Mouse (Mus musculus): Measurements from ENCODE around the gene Ppil2. TPM values are rescaled to one million over a fixed set of nuclear protein-coding genes. Genes with fewer than 3 reads are reported as not detected.

Ppil2 gene
- total RNA-seq, 4 experiments from 2014 or later: 99.4 to 120 (median 106) TPM

- DNase-seq: no peak
Measured at GRCm38 (mm10) chr16:17096938-17097337, 14.1 kb downstream of the Ppil2 start.

- no peak for DNase-seq
Measured at GRCm38 (mm10) chr16:17088346-17088745, 22.7 kb downstream of the Ppil2 start.

- no peak for DNase-seq
Measured at GRCm38 (mm10) chr16:17086669-17087193, 24.3 kb downstream of the Ppil2 start.

GRCm38 (mm10) chr16:17086241-17086640 is 24.8 kb downstream of the Ppil2 start:
- DNase-seq: no peak

- DNase-seq: peak; percentile 67
Measured at GRCm38 (mm10) chr16:17085636-17086035, 25.4 kb downstream of the Ppil2 start.

GRCm38 (mm10) chr16:17082121-17082792 is 28.8 kb downstream of the Ppil2 start:
- DNase-seq: no peak

GRCm38 (mm10) chr16:17078101-17078500 is 33.0 kb downstream of the Ppil2 start:
- DNase-seq: no peak

GRCm38 (mm10) chr16:17076869-17077268 is 34.2 kb downstream of the Ppil2 start:
- no peak for DNase-seq

- DNase-seq: no peak
Measured at GRCm38 (mm10) chr16:17076301-17076700, 34.8 kb downstream of the Ppil2 start.

- DNase-seq: no peak
Measured at GRCm38 (mm10) chr16:17073000-17073399, 38.1 kb downstream of the Ppil2 start.

- DNase-seq: no peak
Measured at GRCm38 (mm10) chr16:17070716-17071115, 40.3 kb downstream of the Ppil2 start.

GRCm38 (mm10) chr16:17069511-17070443 is 41.3 kb downstream of the Ppil2 start, which contains the start of gene Ypel1:
Gene Ypel1, plus strand, starts transcription at chr16:17069696.
- peak; percentile 81 for DNase-seq

- no peak for DNase-seq
Measured at GRCm38 (mm10) chr16:17067552-17067951, 43.5 kb downstream of the Ppil2 start.

- no peak for DNase-seq
Measured at GRCm38 (mm10) chr16:17062338-17062737, 48.7 kb downstream of the Ppil2 start.

GRCm38 (mm10) chr16:17055584-17055983 is 55.5 kb downstream of the Ppil2 start:
- no peak for DNase-seq

GRCm38 (mm10) chr16:17053903-17054302 is 57.2 kb downstream of the Ppil2 start:
- no peak for DNase-seq

- no peak for DNase-seq
Measured at GRCm38 (mm10) chr16:17052087-17052486, 59.0 kb downstream of the Ppil2 start.

- DNase-seq: no peak
Measured at GRCm38 (mm10) chr16:17049886-17050285, 61.2 kb downstream of the Ppil2 start.

- no peak for DNase-seq
Measured at GRCm38 (mm10) chr16:17045287-17045686, 65.8 kb downstream of the Ppil2 start.

- peak; percentile 63 for DNase-seq
Measured at GRCm38 (mm10) chr16:17044320-17044719, 66.7 kb downstream of the Ppil2 start.

- no peak for DNase-seq
Measured at GRCm38 (mm10) chr16:17041417-17041816, 69.6 kb downstream of the Ppil2 start.

- DNase-seq: no peak
Measured at GRCm38 (mm10) chr16:17040716-17041115, 70.3 kb downstream of the Ppil2 start.
